Mouse (Mus musculus) thymus, postnatal 10 days (tissue): Measurements from ENCODE around the gene Mei1.
"Not testable (repeated sequence)": the region's sequence is repeated elsewhere in the genome, so short reads cannot be mapped to it uniquely, and the experiment has no call there.

Source experiments
- DNase-seq, 2 experiments: peaks; one replicate each; pipeline ENCODE4 v3.0.0; 2021; ENCODE audit warnings: low spot score in 2 of 2

Gene Mei1

DNA sequence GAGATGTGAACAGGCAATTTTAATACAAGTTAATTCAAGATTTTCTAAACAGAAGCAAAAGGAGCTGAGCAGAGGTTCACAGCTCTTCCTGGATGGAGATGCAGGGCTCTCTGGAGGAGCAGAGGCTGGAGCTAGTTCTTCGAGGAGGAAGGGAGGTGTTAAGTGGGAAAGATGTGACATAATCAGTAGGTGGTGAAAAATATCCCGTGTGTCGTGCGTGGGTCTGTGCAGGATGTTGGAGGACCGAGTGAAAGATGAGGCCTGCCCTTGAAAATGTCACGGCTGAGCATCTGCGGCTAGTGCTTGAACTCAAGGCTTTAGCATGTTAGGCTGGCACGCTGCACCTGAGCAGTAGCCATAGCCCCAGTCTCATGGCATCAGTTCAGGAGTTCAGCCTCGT is 15.8 kb downstream of the Mei1 start:
- no peak for DNase-seq

DNA sequence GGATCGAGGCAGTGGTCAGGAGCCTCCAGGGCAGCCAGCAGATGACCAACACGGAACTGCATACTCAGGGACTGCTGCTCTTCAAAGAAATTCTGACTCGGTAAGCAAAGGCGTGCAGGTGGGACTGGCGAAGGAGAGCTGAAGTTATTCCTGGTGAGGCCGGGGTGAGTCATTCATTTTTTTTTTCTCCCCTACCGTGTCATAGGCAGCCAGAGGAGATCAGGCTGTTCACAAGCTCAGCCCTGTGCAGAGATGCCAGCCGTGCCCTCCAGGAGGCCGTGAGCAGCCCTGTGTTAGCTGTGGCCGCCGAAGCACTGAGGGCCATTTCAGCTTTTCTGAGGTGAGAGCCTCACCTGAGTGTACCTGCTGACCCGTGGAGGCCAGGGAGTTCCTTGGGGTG is 16.3 kb downstream of the Mei1 start:
- DNase-seq, result no peak

- DNase-seq, result no peak
These were observed 17.5 kb downstream of the Mei1 start for GRCm38 (mm10) chr15:82087266-82087665.

- no peak for DNase-seq
These were observed 21.3 kb downstream of the Mei1 start for GRCm38 (mm10) chr15:82091061-82091460.

DNA sequence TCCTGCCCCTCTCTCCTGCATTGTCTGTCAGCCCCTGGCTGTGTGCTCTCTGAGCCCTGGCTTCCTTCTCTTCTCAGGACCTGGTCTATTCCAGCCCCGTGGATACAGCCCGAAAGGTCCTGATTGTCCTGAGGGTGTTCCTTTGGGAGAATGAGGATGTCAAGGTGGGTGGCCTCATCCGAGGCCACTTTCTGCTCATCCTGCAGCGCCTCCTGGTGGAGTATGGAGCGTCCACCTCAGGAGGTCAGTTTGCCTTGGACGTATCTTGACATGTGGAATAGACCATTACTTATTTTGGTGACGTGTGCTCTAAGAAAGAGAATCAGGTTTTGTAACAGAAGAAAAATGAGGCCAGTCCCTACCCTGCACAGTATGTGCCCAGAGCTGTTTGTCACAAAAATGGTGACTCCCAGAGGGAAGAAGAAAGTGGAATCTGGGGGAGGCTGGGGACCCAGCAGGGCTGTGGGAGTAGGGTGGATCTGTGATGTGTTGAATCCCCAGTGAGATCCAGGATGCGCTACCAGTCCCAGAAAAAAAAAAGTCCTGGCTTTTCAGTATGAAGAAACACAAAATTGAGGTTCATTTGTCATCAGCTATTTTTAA is 37.3 kb downstream of the Mei1 start:
- DNase-seq, result peak in 1 of 2 experiments; percentile 31

GRCm38 (mm10) chr15:82120544-82120943 is 50.7 kb downstream of the Mei1 start:
- no peak for DNase-seq

- not testable (repeated sequence) for DNase-seq
These were observed 56.9 kb downstream of the Mei1 start for GRCm38 (mm10) chr15:82126690-82127089.

DNA sequence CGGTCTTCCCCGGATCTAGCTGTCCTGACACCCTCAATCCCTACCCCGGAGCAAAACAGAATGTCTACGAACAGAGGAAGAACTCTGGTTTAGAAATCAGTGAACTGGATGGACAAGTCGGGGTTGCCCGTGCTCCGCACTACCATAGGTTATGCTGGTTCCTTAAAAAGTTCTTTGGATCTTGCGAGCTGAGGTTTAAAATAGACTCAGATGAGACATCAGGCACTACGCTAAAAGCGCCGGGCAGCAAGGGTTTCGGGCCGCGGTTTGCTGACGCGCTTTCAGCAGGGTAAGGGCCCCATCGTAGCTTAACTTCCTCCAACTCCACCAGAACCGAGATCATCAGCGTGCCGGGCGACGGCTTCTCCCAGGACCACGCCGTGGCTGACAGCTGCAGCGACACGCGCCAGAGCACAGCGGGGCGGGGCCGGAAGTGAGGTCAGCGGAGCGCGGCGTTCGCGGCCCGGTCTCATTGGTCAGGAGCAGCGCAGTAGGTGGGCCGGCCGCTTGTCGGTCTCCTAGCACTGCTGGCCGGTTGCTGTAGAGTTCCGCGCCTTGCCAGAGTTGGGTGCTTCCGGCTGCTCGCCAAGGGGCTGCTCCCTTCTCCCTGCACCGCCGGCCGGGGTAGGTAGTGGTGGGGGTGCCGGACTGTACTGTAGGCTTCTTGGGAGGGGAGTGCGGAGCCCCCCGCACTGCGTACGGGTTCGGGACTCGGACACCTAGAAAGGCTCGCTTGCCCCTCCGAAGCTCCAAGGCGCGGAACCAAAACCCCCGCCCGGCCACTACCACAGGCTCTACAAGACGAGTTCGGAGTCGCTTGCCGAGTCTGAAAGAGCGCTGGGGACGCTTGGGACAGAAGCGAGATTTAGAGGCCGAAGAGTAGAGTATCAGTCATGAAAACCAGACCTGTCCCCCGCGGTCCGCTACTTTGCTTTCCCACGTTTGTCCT is 57.9 kb downstream of the Mei1 start, which contains the start of gene Ccdc134:
TSS of gene Ccdc134 (plus strand) at position 497 of the 949 bp plus-strand sequence.
- peak; percentile 92 to 96 for DNase-seq

- no peak for DNase-seq
These were observed 58.6 kb downstream of the Mei1 start for GRCm38 (mm10) chr15:82128398-82128797.

- DNase-seq, result no peak
These were observed 60.8 kb downstream of the Mei1 start for GRCm38 (mm10) chr15:82130599-82130998.

DNA sequence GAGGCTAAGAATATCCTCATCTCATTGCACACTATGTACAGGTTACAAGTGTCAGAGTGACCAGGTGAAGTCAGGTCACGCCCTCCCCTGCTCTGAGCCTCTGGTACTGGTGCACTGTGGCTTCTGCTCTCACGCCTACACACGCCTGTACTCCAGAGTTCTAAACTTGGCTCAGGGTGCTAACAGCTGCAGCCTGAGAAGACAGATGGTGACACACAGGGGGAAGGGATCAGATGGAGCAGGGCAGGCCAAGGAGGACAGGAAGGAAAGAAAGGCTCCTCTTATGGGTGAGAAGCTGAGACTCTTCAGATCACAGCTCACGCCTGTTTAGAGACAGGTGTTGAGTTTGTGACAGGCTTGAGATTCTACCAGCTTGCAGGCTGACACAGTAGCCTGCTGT is 65.6 kb downstream of the Mei1 start:
- peak; percentile 52 to 70 for DNase-seq

- DNase-seq, result peak; percentile 55 to 76
These were observed 68.8 kb downstream of the Mei1 start for GRCm38 (mm10) chr15:82138565-82138964.

DNA sequence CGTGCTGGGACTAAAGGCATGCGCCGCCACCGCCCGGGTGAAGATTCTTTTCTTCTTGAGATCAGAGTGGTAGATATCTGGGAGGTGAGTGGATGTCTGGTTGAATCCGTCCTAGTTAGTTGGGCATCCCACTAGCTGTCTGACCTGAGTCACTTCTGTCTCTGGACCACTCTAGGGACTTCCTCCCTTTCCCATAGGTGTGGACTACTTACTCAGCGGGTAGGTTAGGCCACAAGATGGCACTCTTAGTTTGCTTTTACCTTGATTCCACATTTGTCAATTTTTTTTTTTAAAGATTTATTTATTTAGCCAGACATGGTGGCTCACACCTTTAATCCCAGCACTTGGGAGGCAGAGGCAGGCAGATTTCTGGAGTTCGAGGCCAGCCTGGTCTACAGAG is 69.4 kb downstream of the Mei1 start:
- peak in 1 of 2 experiments; percentile 36 for DNase-seq

DNA sequence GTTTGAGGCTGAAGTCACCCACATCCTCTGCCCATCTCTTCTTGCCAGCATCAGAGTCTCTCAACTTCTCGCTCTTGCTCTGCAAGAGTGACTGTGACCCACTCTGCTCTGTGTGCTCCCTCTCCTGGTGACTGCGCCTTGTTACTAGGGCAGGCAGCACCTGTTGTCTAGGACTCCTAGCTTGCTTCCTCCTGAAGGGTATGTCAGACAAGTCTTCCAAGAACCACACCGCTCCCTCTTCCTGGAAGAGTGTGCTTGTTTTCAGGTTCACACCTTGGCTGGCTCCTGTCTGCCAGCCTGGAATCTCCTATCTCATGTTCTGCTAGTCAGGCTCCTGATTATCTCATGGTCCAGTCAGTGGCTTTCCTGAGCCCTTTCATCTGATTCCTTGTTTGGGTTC is 70.6 kb downstream of the Mei1 start:
- peak; percentile 73 to 75 for DNase-seq

- no peak for DNase-seq
These were observed 74.4 kb downstream of the Mei1 start for GRCm38 (mm10) chr15:82144157-82144556.

DNA sequence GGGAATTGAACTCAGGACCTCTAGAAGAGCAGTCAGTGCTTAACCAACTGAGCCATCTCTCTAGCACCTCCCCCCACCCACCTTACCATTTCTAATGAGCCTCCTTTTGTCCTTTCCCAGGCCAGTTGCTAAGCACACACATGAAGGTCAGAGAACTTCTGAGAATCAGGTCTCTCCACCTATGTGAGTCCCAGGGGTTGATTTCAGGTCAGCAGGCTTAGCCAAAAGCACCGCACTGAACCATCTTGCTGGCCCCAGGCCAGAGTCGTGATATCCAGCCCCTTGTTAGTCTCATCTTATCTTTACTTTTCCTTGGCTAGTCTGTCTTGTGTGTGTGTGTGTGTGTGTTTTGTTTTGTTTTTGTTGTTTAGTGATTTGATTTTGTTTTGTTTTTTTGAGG is 75.6 kb downstream of the Mei1 start:
- DNase-seq, result no peak

GRCm38 (mm10) chr15:82145851-82146769 is 76.3 kb downstream of the Mei1 start:
- no peak for DNase-seq

- peak; percentile 97 to 98 for DNase-seq
These were observed 77.2 kb downstream of the Mei1 start, which contains the start of gene Srebf2 for GRCm38 (mm10) chr15:82146770-82147610. TSS of gene Srebf2 (plus strand) at chr15:82147181.

GRCm38 (mm10) chr15:82147611-82148111 is 77.9 kb downstream of the Mei1 start:
- peak; percentile 43 to 48 for DNase-seq

- no peak for DNase-seq
These were observed 78.7 kb downstream of the Mei1 start for GRCm38 (mm10) chr15:82148510-82148911.

GRCm38 (mm10) chr15:82150042-82150441 is 80.2 kb downstream of the Mei1 start:
- DNase-seq, result no peak
